Mouse (Mus musculus): ENCODE measurements around the gene Sf1. TPM values are rescaled to one million over a fixed set of nuclear protein-coding genes. Genes with fewer than 3 reads are reported as not detected.
A peak's percentile ranks its signal among the peaks of the same experiment; 100 is the strongest.

Gene Sf1
- polyA plus RNA-seq, 2 experiments = 57.4 to 57.9 TPM

DNA sequence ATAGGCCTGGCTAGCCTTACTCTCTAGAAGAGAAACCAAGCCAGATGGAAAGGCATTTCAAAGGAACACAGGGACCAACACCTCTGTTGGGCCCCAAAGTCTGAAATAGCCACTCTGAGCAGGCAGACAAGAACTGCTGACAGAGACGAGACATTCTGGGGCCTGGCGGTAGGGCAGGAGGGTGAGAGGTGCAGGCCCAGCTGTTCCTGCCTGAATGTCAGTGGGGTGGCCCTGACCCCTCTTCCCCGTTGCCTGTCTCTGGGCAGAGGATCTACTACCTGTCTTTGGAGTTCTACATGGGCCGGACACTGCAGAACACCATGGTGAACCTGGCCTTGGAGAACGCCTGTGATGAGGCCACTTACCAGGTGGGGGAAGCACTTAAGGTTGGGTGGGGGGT, 21.9 kb downstream of the Sf1 start:
- Histone ChIP-seq H3K9ac (replicated peaks) (no peak overlapping the region), H3K9me3 (ENCODE audit: control insufficient read depth, low read length) (no peaks in the 10 kb centered on the region), H3K4me1 (replicated peaks; ENCODE audit: control insufficient read depth in 2 of 2, insufficient read depth in 2 of 2, low read length in 1 of 2) (peaks cover 0 to 5% of the 10 kb centered on the region in 2 experiments; a peak in 2 of 4 replicates), H3K27me3 (ENCODE audit: control insufficient read depth, insufficient read depth, low read length) (no peaks in the 10 kb centered on the region), H3K36me3 (replicated peaks; ENCODE audit: control insufficient read depth, insufficient read depth, low read depth) (no peaks in the 10 kb centered on the region), H3K4me3 (ENCODE audit: insufficient read depth in 1 of 2, low read depth in 2 of 2, low read length in 2 of 2) (no peak overlapping the region), H3K27ac (no peak overlapping the region), H3K4me2 (ENCODE audit: low read depth) (no peak overlapping the region)
- TF ChIP-seq CTCF (IDR thresholded peaks at IDR 0.05; ENCODE audit: low read depth) = no peak
- TF ChIP-seq EP300 (IDR thresholded peaks at IDR 0.05; ENCODE audit: low read depth) = no peak
- DNase-seq (ENCODE audit: low read depth in 3 of 3, low spot score in 3 of 3) (no peak), ATAC-seq (ENCODE audit: insufficient read depth) (no peak)
- 70% methylated on average over 5 of the region's 5 CpGs for WGBS (ENCODE audit: insufficient replicate concordance)

DNA sequence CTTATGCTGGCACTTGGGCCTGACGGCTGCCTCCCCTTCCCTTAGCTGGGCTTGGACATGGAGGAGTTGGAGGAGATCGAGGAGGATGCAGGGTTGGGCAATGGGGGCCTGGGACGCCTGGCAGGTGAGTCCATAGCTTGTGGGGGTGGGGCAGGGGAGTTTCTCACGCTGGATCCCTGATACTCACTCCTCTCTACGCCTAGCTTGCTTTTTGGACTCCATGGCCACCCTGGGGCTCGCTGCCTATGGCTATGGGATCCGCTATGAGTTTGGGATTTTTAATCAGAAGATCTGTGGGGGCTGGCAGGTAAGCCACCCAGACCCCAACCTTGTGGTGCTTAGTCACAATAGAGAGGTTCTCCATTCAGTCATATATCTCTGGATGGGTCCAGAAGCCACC, 22.3 kb downstream of the Sf1 start:
- Histone ChIP-seq H3K9ac (replicated peaks) (no peak overlapping the region), H3K4me1 (replicated peaks; ENCODE audit: control insufficient read depth in 2 of 2, insufficient read depth in 2 of 2, low read length in 1 of 2) (peaks cover 0 to 5% of the 10 kb centered on the region in 2 experiments; a peak in 2 of 4 replicates), H3K27me3 (ENCODE audit: control insufficient read depth, insufficient read depth, low read length) (no peaks in the 10 kb centered on the region), H3K27ac (no peak overlapping the region), H3K4me3 (ENCODE audit: insufficient read depth in 1 of 2, low read depth in 2 of 2, low read length in 2 of 2) (no peak overlapping the region), H3K4me2 (ENCODE audit: low read depth) (no peak overlapping the region), H3K9me3 (ENCODE audit: control insufficient read depth, low read length) (no peaks in the 10 kb centered on the region), H3K36me3 (replicated peaks; ENCODE audit: control insufficient read depth, insufficient read depth, low read depth) (no peaks in the 10 kb centered on the region)
- TF ChIP-seq CTCF (IDR thresholded peaks at IDR 0.05; ENCODE audit: low read depth) (no peak), EP300 (IDR thresholded peaks at IDR 0.05; ENCODE audit: low read depth) (no peak)
- WGBS (ENCODE audit: insufficient replicate concordance) = 66% methylated on average over 7 of the region's 7 CpGs
- DNase-seq (ENCODE audit: low read depth in 3 of 3, low spot score in 3 of 3) = no peak
- ATAC-seq (ENCODE audit: insufficient read depth) = no peak

DNA sequence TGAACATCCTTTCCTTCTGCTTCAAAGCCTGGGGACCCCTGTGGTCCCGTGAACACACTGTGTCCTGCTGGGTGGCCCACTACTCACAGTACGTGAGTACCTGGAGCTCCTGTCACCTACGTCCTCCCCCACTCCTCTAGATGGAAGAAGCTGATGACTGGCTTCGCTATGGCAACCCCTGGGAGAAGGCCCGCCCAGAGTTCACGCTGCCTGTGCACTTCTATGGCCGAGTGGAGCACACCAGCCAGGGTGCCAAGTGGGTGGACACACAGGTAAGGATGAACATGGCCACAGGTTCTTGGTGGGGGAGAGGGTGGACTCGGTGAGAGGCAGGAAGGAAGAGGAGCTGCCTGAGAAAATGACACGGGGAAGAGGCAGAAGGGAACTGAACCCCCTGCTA, 22.7 kb downstream of the Sf1 start:
- Histone ChIP-seq H3K4me1 (replicated peaks; ENCODE audit: control insufficient read depth in 2 of 2, insufficient read depth in 2 of 2, low read length in 1 of 2) (peaks cover 0 to 5% of the 10 kb centered on the region in 2 experiments; a peak in 2 of 4 replicates), H3K9ac (replicated peaks) (no peak overlapping the region), H3K9me3 (ENCODE audit: control insufficient read depth, low read length) (no peaks in the 10 kb centered on the region), H3K4me2 (ENCODE audit: low read depth) (no peak overlapping the region), H3K27ac (no peak overlapping the region), H3K27me3 (ENCODE audit: control insufficient read depth, insufficient read depth, low read length) (no peaks in the 10 kb centered on the region), H3K4me3 (ENCODE audit: insufficient read depth in 1 of 2, low read depth in 2 of 2, low read length in 2 of 2) (no peak overlapping the region), H3K36me3 (replicated peaks; ENCODE audit: control insufficient read depth, insufficient read depth, low read depth) (no peaks in the 10 kb centered on the region)
- TF ChIP-seq CTCF (IDR thresholded peaks at IDR 0.05; ENCODE audit: low read depth) = no peak
- no peak for TF ChIP-seq EP300 (IDR thresholded peaks at IDR 0.05; ENCODE audit: low read depth)
- DNase-seq (ENCODE audit: low read depth in 3 of 3, low spot score in 3 of 3) = no peak
- 57% methylated on average over 9 of the region's 9 CpGs for WGBS (ENCODE audit: insufficient replicate concordance)
- ATAC-seq (ENCODE audit: insufficient read depth) = no peak

DNA sequence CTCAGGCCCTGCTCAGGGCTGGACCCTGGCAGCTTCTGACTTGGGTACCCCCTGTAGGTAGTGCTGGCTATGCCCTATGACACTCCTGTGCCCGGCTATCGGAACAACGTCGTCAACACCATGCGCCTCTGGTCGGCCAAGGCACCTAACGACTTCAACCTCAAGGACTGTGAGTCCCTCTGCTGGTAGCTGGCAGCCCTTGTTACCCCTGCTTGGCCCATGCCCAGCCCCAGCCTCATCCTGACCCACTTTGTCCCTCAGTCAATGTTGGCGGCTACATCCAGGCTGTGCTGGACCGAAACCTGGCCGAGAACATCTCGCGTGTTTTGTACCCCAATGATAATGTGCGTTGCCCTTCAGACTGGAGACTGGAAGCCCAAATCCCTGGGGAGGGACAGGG, 24.5 kb downstream of the Sf1 start:
- ATAC-seq (ENCODE audit: insufficient read depth) (no peak), DNase-seq (ENCODE audit: low read depth in 3 of 3, low spot score in 3 of 3) (no peak)
- H3K27me3 ChIP-seq (ENCODE audit: control insufficient read depth, insufficient read depth, low read length) = no peaks in the 10 kb centered on the region
- no peaks in the 10 kb centered on the region for H3K9me3 ChIP-seq (ENCODE audit: control insufficient read depth, low read length)
- no peak overlapping the region for H3K27ac ChIP-seq
- H3K4me3 ChIP-seq (ENCODE audit: insufficient read depth in 1 of 2, low read depth in 2 of 2, low read length in 2 of 2) = no peak overlapping the region
- H3K36me3 ChIP-seq (replicated peaks; ENCODE audit: control insufficient read depth, insufficient read depth, low read depth) = no peaks in the 10 kb centered on the region
- no peak overlapping the region for H3K4me2 ChIP-seq (ENCODE audit: low read depth)
- no peak overlapping the region for H3K9ac ChIP-seq (replicated peaks)
- 77% methylated on average over 13 of the region's 13 CpGs for WGBS (ENCODE audit: insufficient replicate concordance)
- peaks cover 0 to 5% of the 10 kb centered on the region in 2 experiments; a peak in 2 of 4 replicates for H3K4me1 ChIP-seq (replicated peaks; ENCODE audit: control insufficient read depth in 2 of 2, insufficient read depth in 2 of 2, low read length in 1 of 2)
- TF ChIP-seq EP300 (IDR thresholded peaks at IDR 0.05; ENCODE audit: low read depth) (no peak), CTCF (IDR thresholded peaks at IDR 0.05; ENCODE audit: low read depth) (peak; percentile 24; the same call in 1 of the 2 replicates)

DNA sequence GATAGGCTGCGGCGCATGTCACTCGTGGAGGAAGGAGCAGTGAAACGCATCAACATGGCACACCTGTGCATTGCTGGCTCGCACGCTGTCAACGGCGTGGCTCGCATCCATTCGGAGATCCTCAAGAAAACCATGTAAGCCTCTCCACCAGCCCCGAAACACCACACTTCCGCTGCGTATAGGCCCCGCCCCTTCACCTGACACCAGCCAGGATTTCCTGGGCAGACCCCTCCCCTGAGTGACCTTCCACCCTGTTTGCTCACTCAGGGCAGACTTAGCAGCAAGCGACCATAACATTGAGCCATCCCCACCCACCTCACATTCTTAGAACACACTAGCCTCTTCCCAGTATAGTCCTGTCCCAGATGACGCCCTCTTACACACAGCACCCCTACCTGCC, 26.3 kb downstream of the Sf1 start:
- peaks cover 0 to 2% of the 10 kb centered on the region in 2 experiments; a peak in 2 of 4 replicates for H3K4me1 ChIP-seq (replicated peaks; ENCODE audit: control insufficient read depth in 2 of 2, insufficient read depth in 2 of 2, low read length in 1 of 2)
- H3K27ac ChIP-seq = no peak overlapping the region
- peak overlapping the region; percentile 35 for H3K4me2 ChIP-seq (ENCODE audit: low read depth)
- DNase-seq (ENCODE audit: low read depth in 3 of 3, low spot score in 3 of 3) (no peak), ATAC-seq (ENCODE audit: insufficient read depth) (peak; percentile 35; the same call in 1 of the 2 replicates)
- H3K36me3 ChIP-seq (replicated peaks; ENCODE audit: control insufficient read depth, insufficient read depth, low read depth) = no peaks in the 10 kb centered on the region
- no peak overlapping the region for H3K9ac ChIP-seq (replicated peaks)
- TF ChIP-seq EP300 (IDR thresholded peaks at IDR 0.05; ENCODE audit: low read depth) (no peak), CTCF (IDR thresholded peaks at IDR 0.05; ENCODE audit: low read depth) (no peak)
- H3K9me3 ChIP-seq (ENCODE audit: control insufficient read depth, low read length) = no peaks in the 10 kb centered on the region
- H3K4me3 ChIP-seq (ENCODE audit: insufficient read depth in 1 of 2, low read depth in 2 of 2, low read length in 2 of 2) = peak overlapping the region; percentile 1 to 49; a peak in 2 of 4 replicates
- 8% methylated on average over 16 of the region's 16 CpGs for WGBS (ENCODE audit: insufficient replicate concordance)
- H3K27me3 ChIP-seq (ENCODE audit: control insufficient read depth, insufficient read depth, low read length) = no peaks in the 10 kb centered on the region

Data from liver, embryonic 14.5 days (tissue).